Mouse (Mus musculus): ENCODE measurements around the gene Stkld1. TPM values are rescaled to one million over a fixed set of nuclear protein-coding genes. Genes with fewer than 3 reads are reported as not detected.

The Stkld1 gene
- total RNA-seq, 2 experiments from 2014 or later, result 0.15 to 0.41 TPM

Other genes starting within 250 kb of the Stkld1 start
- not detected for gene Abo, start 69.1 kb upstream of the Stkld1 start, total RNA-seq (2021)
- 10 to 100 TPM; 26.7 to 27.0 TPM for gene Surf6, start 31.2 kb upstream of the Stkld1 start, total RNA-seq (2021)
- gene Med22, start 23.4 kb upstream of the Stkld1 start, total RNA-seq (2021), result 10 to 100 TPM; 45.7 to 46.8 TPM
- 100 to 1,000 TPM; 223 to 256 TPM for gene Rpl7a, start 23.3 kb upstream of the Stkld1 start, total RNA-seq (2021)
- 10 to 100 TPM; 33.2 to 34.0 TPM for gene Surf2, start 17.7 kb upstream of the Stkld1 start, total RNA-seq (2021)
- 100 to 1,000 TPM in 1 of 2 experiments, 10 to 100 TPM in 1; 95.5 to 106 TPM for gene Surf1, start 17.5 kb upstream of the Stkld1 start, total RNA-seq (2021)
- gene Surf4, start 119 bp upstream of the Stkld1 start, total RNA-seq (2021), result 10 to 100 TPM; 49.5 to 53.0 TPM
- gene Rexo4, start 30.3 kb downstream of the Stkld1 start, total RNA-seq (2021), result 10 to 100 TPM; 48.2 to 68.2 TPM
- gene Adamts13, start 39.4 kb downstream of the Stkld1 start, total RNA-seq (2021), result 1 to 10 TPM in 1 of 2 experiments, under 1 TPM in 1; 0.77 to 1.8 TPM
- 10 to 100 TPM; 41.5 to 50.0 TPM for gene Cacfd1, start 75.9 kb downstream of the Stkld1 start, total RNA-seq (2021)
- 10 to 100 TPM; 32.2 to 32.4 TPM for gene Slc2a6, start 94.0 kb downstream of the Stkld1 start, total RNA-seq (2021)
- under 1 TPM in 1 of 2 experiments, not detected in 1; 0.44 TPM for gene Mymk, start 138.1 kb downstream of the Stkld1 start, total RNA-seq (2021)
- gene Adamtsl2, start 145.3 kb downstream of the Stkld1 start, total RNA-seq (2021), result 10 to 100 TPM; 22.0 to 22.2 TPM
- gene Fam163b, start 208.4 kb downstream of the Stkld1 start, total RNA-seq (2021), result 100 to 1,000 TPM; 112 to 122 TPM
- under 1 TPM; 0.41 to 0.44 TPM for gene Dbh, start 231.2 kb downstream of the Stkld1 start, total RNA-seq (2021)

All from left cerebral cortex, postnatal 36 days (tissue).